Mouse (Mus musculus) intestine, embryonic 14.5 days (tissue): ENCODE data around the gene Gtf2h1. TPM values are rescaled to one million over a fixed set of nuclear protein-coding genes. Genes with fewer than 3 reads are reported as not detected.

Source experiments
- ATAC-seq: fragments of 200-750 bp; cut with Nextera tagmentation; replicated peaks from 2 replicates; pipeline ENCODE4 v1.8.0; 2017; ENCODE audit warnings: low read depth, moderate number of reproducible peaks, moderate TSS enrichment, moderate library complexity; ENCODE audit not compliant: low FRiP score, low TSS enrichment
- DNase-seq: peaks from one replicate; pipeline ENCODE4 v3.0.0-alpha.2; 2018; ENCODE audit warnings: low spot score
- H3K27ac ChIP-seq: fragments of 300-500 bp; sonication (generic); 2 replicates; pipeline ENCODE4 v1.5.1; 2014; ENCODE audit warnings: low read depth, mild to moderate bottlenecking, control low read depth
- H3K27me3 ChIP-seq: fragments of 300-500 bp; sonication (generic); replicated peaks from 2 replicates; pipeline ENCODE4 v1.6.1; 2014; ENCODE audit warnings: low read length, control low read depth; ENCODE audit not compliant: control insufficient read depth, insufficient read depth
- H3K36me3 ChIP-seq: fragments of 300-500 bp; sonication (generic); 2 replicates; pipeline ENCODE4 v1.6.1; 2014; ENCODE audit warnings: low read length, control low read depth; ENCODE audit not compliant: control insufficient read depth, insufficient read depth
- H3K4me1 ChIP-seq: fragments of 300-500 bp; sonication (generic); replicated peaks from 2 replicates; pipeline ENCODE4 v1.6.1; 2014; ENCODE audit warnings: low read length, control low read depth, mixed read lengths; ENCODE audit not compliant: control insufficient read depth, insufficient read depth
- H3K4me2 ChIP-seq: fragments of 300-500 bp; sonication (generic); 2 replicates; pipeline ENCODE4 v1.6.1; 2014; ENCODE audit warnings: low read length
- H3K4me3 ChIP-seq: fragments of 300-500 bp; sonication (generic); 2 replicates; pipeline ENCODE4 v1.5.1; 2014; ENCODE audit warnings: low read depth, low read length, control low read depth, mixed read lengths
- H3K9ac ChIP-seq: fragments of 300-500 bp; sonication (generic); 2 replicates; pipeline ENCODE4 v1.6.1; 2014; ENCODE audit warnings: mild to moderate bottlenecking, low read length
- H3K9me3 ChIP-seq: fragments of 300-500 bp; sonication (generic); 2 replicates; pipeline ENCODE4 v1.6.1; 2016; ENCODE audit warnings: low read length, control low read depth; ENCODE audit not compliant: control insufficient read depth
- WGBS: fragments of 180-500 bp; shearing (Covaris S2); extraction: QIAGEN DNeasy Blood & Tissue Kit; methylation state at CpG from one replicate; pipeline ENCODE4 v1.1.7; 2014; 5-methylcytosine and 5-hydroxymethylcytosine counted together
- polyA plus RNA-seq: library from polyadenylated mRNA; unstranded; fragments of >200 nt; fragmentation: Nextera tagmentation; extraction: Ambion mirVana; gene quantifications from 2 replicates; pipeline ENCODE4 v1.2.1, GENCODE M21; 2014

Gtf2h1 gene
- polyA plus RNA-seq, 1 experiment from 2014 or later, result 48.7 TPM

DNA sequence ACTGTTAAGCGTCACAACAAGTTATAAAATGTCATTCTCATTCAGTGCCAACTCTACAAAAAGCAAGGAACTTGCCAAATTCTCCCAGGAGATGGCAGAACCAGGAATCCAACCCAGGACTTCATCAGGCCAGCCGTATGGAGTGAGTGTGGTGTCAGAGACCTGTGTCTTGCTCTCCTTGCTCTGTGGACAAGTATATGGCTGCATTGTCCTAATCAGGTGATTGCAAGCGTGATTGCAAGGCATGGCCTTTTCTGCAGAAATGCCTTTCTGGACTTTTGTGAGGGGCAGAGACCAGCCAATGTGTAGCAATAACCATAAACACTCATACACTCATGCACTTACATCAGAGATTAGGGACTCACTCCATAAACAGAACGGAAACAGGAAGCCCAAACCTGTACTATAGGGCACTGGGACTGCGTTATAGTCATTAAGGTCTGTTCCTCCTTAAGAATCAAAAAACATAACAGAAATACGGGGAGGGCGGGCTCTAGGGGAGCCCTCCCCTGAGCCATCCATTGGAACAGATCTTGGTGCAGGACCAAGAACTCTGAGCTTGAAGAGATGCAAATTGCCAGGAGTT lies 37.9 kb downstream of the Gtf2h1 start:
- Histone ChIP-seq H3K27me3 (no peaks in the 10 kb centered on the region), H3K9me3 (no peaks in the 10 kb centered on the region), H3K4me1 (peaks cover 17% of the 10 kb centered on the region), H3K9ac (no peak overlapping the region), H3K27ac (no peak overlapping the region), H3K36me3 (no peaks in the 10 kb centered on the region), H3K4me2 (no peak overlapping the region), H3K4me3 (no peak overlapping the region)
- DNase-seq (no peak), ATAC-seq (no peak)
- 82% methylated on average over 7 of the region's 7 CpGs for WGBS

DNA sequence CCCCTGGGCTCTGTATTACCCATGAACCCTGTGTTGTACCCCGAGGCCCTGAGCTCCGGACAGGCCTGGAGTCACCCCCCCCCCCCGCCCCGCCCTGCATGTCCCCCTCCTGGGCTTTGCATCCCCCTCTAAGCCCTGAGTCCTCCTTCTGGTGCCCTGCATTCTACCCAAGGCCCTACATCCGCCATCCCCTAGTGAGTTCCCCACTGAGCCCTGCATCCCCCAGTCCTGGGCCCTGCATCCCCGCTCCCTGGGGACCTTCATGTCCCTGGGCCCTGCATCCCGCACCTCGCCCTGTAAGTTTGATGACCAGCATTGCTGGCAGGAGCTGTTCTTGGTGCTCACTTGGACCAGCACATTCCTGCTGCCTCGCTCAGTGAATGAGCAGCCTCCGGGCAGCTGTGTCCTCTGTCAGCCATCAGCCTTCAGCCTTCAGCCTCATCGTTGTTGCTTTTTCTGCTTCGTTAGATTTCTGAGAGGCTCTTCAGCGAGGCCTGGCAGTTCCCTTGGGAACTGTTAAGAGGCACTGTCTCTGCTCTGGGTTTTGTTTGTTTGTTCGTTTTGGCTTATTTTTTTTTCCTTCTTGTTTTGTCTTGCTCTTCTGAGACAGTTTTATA lies 39.2 kb downstream of the Gtf2h1 start:
- 55% methylated on average over 10 of the region's 14 CpGs for WGBS
- Histone ChIP-seq H3K9me3 (no peaks in the 10 kb centered on the region), H3K4me3 (no peak overlapping the region), H3K4me2 (no peak overlapping the region), H3K9ac (no peak overlapping the region), H3K4me1 (peaks cover 29% of the 10 kb centered on the region), H3K36me3 (no peaks in the 10 kb centered on the region), H3K27ac (no peak overlapping the region), H3K27me3 (no peaks in the 10 kb centered on the region)
- ATAC-seq (no peak), DNase-seq (no peak)

DNA sequence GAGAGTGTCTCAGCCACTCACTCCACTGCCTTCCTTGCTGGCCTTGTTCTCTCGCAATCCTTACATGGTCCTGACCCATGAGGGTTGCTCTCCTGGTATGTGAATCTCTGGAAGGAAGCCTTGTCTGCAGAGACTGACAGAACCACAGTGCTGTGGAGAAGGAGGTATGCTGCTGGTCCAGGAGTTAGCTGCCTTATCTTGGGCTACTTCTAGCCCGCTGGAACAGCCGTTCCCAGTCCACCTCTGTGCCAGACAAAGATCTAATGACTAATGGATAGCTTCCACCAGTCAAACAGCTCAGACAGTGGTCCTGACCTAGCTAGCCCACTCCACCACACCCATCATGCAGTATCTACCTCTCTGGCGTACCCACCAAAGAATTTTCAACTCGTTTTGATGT lies 40.5 kb downstream of the Gtf2h1 start:
- Histone ChIP-seq H3K27me3 (no peaks in the 10 kb centered on the region), H3K4me1 (peaks cover 30% of the 10 kb centered on the region), H3K9me3 (no peaks in the 10 kb centered on the region), H3K4me2 (no peak overlapping the region), H3K27ac (no peak overlapping the region), H3K4me3 (no peak overlapping the region), H3K9ac (no peak overlapping the region), H3K36me3 (no peaks in the 10 kb centered on the region)
- WGBS, result 78% methylated on average over 5 of the region's 5 CpGs
- no peak for DNase-seq
- ATAC-seq, result no peak

DNA sequence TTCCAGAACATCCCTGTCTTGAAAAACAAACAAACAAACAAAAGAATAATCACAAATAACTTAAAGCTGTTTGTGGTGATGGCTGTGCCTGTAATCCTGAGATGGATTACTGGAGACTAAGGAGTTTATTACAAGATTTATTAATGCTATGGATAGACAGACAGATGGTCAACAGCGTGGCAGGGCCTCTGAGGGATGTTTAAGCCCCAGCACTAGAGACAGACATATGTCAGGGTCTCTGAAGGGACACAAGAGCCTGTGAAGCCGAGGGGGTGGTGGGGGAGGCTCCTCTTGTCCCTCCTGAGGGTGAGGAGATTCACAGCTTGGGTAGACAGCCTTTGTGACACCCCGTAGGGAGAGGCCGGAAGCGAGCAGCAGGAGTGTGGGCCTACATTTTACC lies 41.2 kb downstream of the Gtf2h1 start:
- 76% methylated on average over 5 of the region's 5 CpGs for WGBS
- Histone ChIP-seq H3K4me1 (peaks cover 30% of the 10 kb centered on the region), H3K36me3 (no peaks in the 10 kb centered on the region), H3K4me2 (no peak overlapping the region), H3K4me3 (no peak overlapping the region), H3K9me3 (no peaks in the 10 kb centered on the region), H3K27ac (no peak overlapping the region), H3K9ac (no peak overlapping the region), H3K27me3 (no peaks in the 10 kb centered on the region)
- ATAC-seq, result no peak
- DNase-seq, result no peak

DNA sequence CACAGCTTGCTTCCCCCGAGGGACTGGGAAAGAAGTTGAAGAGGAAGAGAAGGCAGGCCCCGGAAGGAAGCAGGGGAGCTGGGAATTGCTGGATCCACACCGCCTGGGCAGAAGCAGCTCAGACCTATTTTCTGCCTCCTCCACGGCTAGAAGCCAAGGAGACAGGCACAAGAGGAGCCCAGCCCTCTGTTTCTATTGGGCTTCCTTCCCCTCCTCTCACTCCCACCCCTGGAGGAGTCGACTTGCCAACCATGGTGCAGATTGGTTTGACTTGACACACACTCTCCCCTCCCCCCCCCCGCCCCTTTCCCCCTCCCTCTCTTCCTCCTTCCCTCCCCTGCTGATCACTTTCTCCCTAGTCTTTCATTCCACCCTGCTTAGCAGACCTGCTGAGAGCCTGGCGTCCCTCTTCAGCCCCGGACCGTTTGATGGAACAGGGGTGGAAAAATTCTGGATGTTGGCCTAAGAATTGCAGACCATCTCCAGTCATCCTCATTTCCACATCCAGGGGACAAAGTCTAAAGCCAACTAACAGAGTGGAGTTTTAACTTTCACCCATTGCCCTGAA lies 42.3 kb downstream of the Gtf2h1 start:
- no peaks in the 10 kb centered on the region for H3K36me3 ChIP-seq
- no peaks in the 10 kb centered on the region for H3K9me3 ChIP-seq
- DNase-seq, result no peak
- WGBS, result 6% methylated on average over 8 of the region's 9 CpGs
- peak overlapping the region; percentile 30; the same call in 1 of the 2 replicates for H3K4me2 ChIP-seq
- ATAC-seq, result 0 out of 2 replicates have a peak, but pooled peaks have one; percentile 25
- H3K9ac ChIP-seq, result peak overlapping the region; percentile 7; the same call in 1 of the 2 replicates
- H3K27me3 ChIP-seq, result no peaks in the 10 kb centered on the region
- no peak overlapping the region for H3K4me3 ChIP-seq
- peaks cover 30% of the 10 kb centered on the region for H3K4me1 ChIP-seq
- H3K27ac ChIP-seq, result peak overlapping the region; percentile 77

DNA sequence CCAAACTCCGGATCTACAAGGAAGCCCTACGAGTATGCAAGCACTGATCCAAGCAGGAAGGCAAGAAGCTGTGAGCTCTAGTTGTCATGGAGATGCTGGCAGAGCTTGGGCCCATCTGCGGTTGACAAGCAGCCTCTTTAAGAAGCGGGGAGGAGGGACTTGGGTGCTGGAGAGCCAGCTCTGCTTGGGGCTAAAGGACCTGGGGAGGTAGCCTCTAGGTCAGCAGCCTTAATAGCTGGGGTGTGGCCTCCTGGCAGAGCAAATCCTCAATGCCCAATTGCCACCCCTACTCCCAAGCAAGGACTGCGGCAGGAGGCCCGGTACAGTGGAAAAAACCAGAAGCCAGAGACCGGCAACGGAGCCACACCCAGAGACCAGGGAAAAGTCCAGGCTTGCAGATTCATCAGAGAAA lies 43.0 kb downstream of the Gtf2h1 start:
- 9% methylated on average over 8 of the region's 8 CpGs for whole genome bisulfite sequencing
- Histone ChIP-seq H3K4me1 (peaks cover 30% of the 10 kb centered on the region), H3K9ac (no peak overlapping the region), H3K27ac (peak overlapping the region; percentile 77), H3K4me3 (no peak overlapping the region), H3K36me3 (no peaks in the 10 kb centered on the region), H3K27me3 (no peaks in the 10 kb centered on the region), H3K9me3 (no peaks in the 10 kb centered on the region), H3K4me2 (peak overlapping the region; percentile 24; the same call in 1 of the 2 replicates)
- ATAC-seq (peak; percentile 48), DNase-seq (peak; percentile 71)

DNA sequence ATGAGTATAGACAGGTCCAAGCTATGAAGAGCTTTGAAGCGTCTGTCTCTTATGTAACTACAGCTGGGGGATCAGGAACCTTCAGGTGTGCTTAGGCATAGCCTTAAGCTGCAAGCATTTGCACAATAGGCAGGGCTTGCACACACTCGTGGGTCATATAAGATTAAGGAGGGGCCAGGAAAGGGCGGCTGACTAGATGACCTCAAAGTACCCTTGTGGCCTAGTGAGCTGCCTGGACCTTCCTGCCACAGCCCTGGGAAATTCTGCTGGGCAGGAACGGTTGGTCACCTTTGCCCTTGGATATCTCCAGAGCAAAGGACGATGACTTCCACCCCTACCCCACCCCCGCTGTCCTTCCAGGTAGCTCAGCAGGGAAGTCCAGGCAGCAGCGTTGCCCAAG lies 43.5 kb downstream of the Gtf2h1 start:
- H3K9me3 ChIP-seq, result no peaks in the 10 kb centered on the region
- no peaks in the 10 kb centered on the region for H3K27me3 ChIP-seq
- WGBS, result 23% methylated on average over 7 of the region's 7 CpGs
- ATAC-seq, result peak; percentile 33
- H3K4me1 ChIP-seq, result peaks cover 30% of the 10 kb centered on the region
- no peak for DNase-seq
- no peak overlapping the region for H3K4me3 ChIP-seq
- peak overlapping the region; percentile 77 for H3K27ac ChIP-seq
- H3K4me2 ChIP-seq, result peak overlapping the region; percentile 24; the same call in 1 of the 2 replicates
- no peaks in the 10 kb centered on the region for H3K36me3 ChIP-seq
- H3K9ac ChIP-seq, result no peak overlapping the region

DNA sequence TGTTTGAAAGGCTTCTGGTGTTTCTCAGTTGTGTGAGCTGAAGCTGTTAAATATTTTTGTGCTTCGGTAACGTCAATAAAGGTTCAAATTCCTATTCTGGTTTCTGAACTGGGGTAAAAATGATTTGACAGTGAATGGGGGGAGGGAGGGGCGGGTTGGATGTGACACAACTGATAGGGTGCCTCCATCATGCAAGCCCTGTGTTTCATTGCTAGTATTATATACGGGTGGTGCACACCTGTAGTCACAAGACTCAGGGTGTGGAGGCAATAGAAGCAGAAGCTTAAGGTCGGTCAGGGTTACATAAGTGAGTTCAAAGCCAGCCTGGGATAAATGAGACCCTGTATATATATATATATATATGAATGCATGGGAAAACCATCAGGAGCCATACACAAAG lies 44.0 kb downstream of the Gtf2h1 start:
- Histone ChIP-seq H3K4me1 (peaks cover 30% of the 10 kb centered on the region), H3K9me3 (no peaks in the 10 kb centered on the region), H3K4me3 (no peak overlapping the region), H3K36me3 (no peaks in the 10 kb centered on the region), H3K27ac (peak overlapping the region; percentile 77; the same call in 1 of the 2 replicates), H3K9ac (no peak overlapping the region), H3K4me2 (no peak overlapping the region), H3K27me3 (no peaks in the 10 kb centered on the region)
- ATAC-seq (no peak), DNase-seq (no peak)
- WGBS, result 59% methylated on average over 5 of the region's 5 CpGs
